Mouse (Mus musculus): ENCODE data around the gene Gdf7.

- TF ChIP-seq CTCF (IDR thresholded peaks at IDR 0.05; ENCODE audit: low read depth, low read length) (no peak), GATA1 (IDR thresholded peaks at IDR 0.05; ENCODE audit: borderline replicate concordance, low read length) (no peak)
These were observed 27.5 kb upstream of the Gdf7 start for GRCm38 (mm10) chr12:8329236-8329635.
